Mouse (Mus musculus): ENCODE data around the gene Ppp1r36. TPM values are rescaled to one million over a fixed set of nuclear protein-coding genes. Genes with fewer than 3 reads are reported as not detected.

Ppp1r36 gene
- polyA plus RNA-seq, 1 experiment from 2014 or later, result 2.1 TPM

- peaks cover 41% of the 10 kb centered on the region for H3K4me1 ChIP-seq (ENCODE audit: control insufficient read depth, insufficient read depth, low read length)
- peak overlapping the region; percentile 83 for H3K4me2 ChIP-seq (ENCODE audit: low read depth, low read length)
- H3K36me3 ChIP-seq (ENCODE audit: control insufficient read depth, insufficient read depth), result no peaks in the 10 kb centered on the region
- H3K9ac ChIP-seq (ENCODE audit: low read length), result no peak overlapping the region
- no peak overlapping the region for H3K27ac ChIP-seq (ENCODE audit: low read length)
- no peaks in the 10 kb centered on the region for H3K27me3 ChIP-seq (ENCODE audit: control insufficient read depth, insufficient read depth, low read length)
- H3K9me3 ChIP-seq (replicated peaks; ENCODE audit: control insufficient read depth, low read length), result no peaks in the 10 kb centered on the region
- no peak overlapping the region for H3K4me3 ChIP-seq (ENCODE audit: low read length)
- 80% methylated on average over 5 of the region's 7 CpGs for WGBS
- no peak for ATAC-seq (replicated peaks; ENCODE audit: extremely low read depth, insufficient read depth, low FRiP score)
Measured at GRCm38 (mm10) chr12:76372881-76373818, 44.2 kb upstream of the Ppp1r36 start.

- Histone ChIP-seq H3K4me2 (ENCODE audit: low read depth, low read length) (no peak overlapping the region), H3K9ac (ENCODE audit: low read length) (no peak overlapping the region), H3K27me3 (ENCODE audit: control insufficient read depth, insufficient read depth, low read length) (no peaks in the 10 kb centered on the region), H3K4me1 (ENCODE audit: control insufficient read depth, insufficient read depth, low read length) (peaks cover 39% of the 10 kb centered on the region), H3K27ac (ENCODE audit: low read length) (no peak overlapping the region), H3K4me3 (ENCODE audit: low read length) (no peak overlapping the region), H3K9me3 (replicated peaks; ENCODE audit: control insufficient read depth, low read length) (no peaks in the 10 kb centered on the region), H3K36me3 (ENCODE audit: control insufficient read depth, insufficient read depth) (no peaks in the 10 kb centered on the region)
- no peak for ATAC-seq (replicated peaks; ENCODE audit: extremely low read depth, insufficient read depth, low FRiP score)
- WGBS, result 63% methylated on average over 6 of the region's 6 CpGs
Measured at GRCm38 (mm10) chr12:76373991-76374390, 43.3 kb upstream of the Ppp1r36 start.

DNA sequence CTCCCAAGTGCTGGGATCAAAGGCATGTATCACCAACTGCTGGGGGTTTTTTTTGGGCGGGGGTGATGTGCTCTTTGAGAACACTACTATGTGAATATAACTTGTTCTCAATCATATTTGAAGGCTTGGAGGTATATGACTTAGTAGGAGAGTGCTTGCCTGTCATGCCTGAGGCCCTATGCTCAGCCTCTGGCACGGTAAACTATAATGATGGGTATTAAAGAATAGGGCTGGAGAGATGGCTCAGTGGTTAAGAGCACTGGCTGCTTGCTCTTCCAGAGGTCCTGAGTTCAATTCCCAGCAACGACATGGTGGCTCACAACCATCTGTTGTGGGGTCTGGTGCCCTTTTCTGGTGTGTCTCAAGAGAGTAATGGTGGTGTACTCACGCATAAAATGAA, 42.4 kb upstream of the Ppp1r36 start:
- no peaks in the 10 kb centered on the region for H3K27me3 ChIP-seq (ENCODE audit: control insufficient read depth, insufficient read depth, low read length)
- H3K4me1 ChIP-seq (ENCODE audit: control insufficient read depth, insufficient read depth, low read length), result peaks cover 41% of the 10 kb centered on the region
- no peak overlapping the region for H3K4me3 ChIP-seq (ENCODE audit: low read length)
- no peak for ATAC-seq (replicated peaks; ENCODE audit: extremely low read depth, insufficient read depth, low FRiP score)
- H3K36me3 ChIP-seq (ENCODE audit: control insufficient read depth, insufficient read depth), result no peaks in the 10 kb centered on the region
- WGBS, result 70% methylated on average over 4 of the region's 4 CpGs
- H3K27ac ChIP-seq (ENCODE audit: low read length), result no peak overlapping the region
- no peaks in the 10 kb centered on the region for H3K9me3 ChIP-seq (replicated peaks; ENCODE audit: control insufficient read depth, low read length)
- H3K9ac ChIP-seq (ENCODE audit: low read length), result no peak overlapping the region
- no peak overlapping the region for H3K4me2 ChIP-seq (ENCODE audit: low read depth, low read length)

GRCm38 (mm10) chr12:76375506-76375905, 41.8 kb upstream of the Ppp1r36 start:
- Histone ChIP-seq H3K36me3 (ENCODE audit: control insufficient read depth, insufficient read depth) (no peaks in the 10 kb centered on the region), H3K4me3 (ENCODE audit: low read length) (no peak overlapping the region), H3K4me2 (ENCODE audit: low read depth, low read length) (no peak overlapping the region), H3K9ac (ENCODE audit: low read length) (no peak overlapping the region), H3K9me3 (replicated peaks; ENCODE audit: control insufficient read depth, low read length) (no peaks in the 10 kb centered on the region), H3K4me1 (ENCODE audit: control insufficient read depth, insufficient read depth, low read length) (peaks cover 45% of the 10 kb centered on the region), H3K27ac (ENCODE audit: low read length) (0 out of 2 replicates have a peak overlapping the region, but pooled peaks have one; percentile 43), H3K27me3 (ENCODE audit: control insufficient read depth, insufficient read depth, low read length) (no peaks in the 10 kb centered on the region)
- 51% methylated on average over 3 of the region's 3 CpGs for WGBS
- no peak for ATAC-seq (replicated peaks; ENCODE audit: extremely low read depth, insufficient read depth, low FRiP score)

DNA sequence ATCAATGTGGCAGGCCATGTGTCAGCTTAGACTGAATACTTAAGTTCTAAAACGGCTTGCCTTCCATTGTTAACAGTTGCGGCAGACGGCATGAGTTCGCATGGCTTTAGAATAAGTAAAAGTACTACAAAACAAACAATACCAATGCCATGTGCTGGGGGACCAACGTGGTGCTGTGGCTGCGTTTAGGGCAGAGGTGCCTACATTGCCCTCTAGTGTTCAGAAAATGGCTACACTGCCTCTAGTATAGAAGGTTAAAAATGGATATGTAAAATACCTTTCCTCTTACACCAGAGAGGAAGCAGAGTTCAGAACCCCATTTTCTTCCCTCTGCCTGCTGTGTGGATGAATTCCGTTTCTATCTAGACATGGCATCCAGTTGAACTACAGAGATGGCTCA, 40.7 kb upstream of the Ppp1r36 start:
- H3K27me3 ChIP-seq (ENCODE audit: control insufficient read depth, insufficient read depth, low read length), result no peaks in the 10 kb centered on the region

GRCm38 (mm10) chr12:76377059-76377458, 40.3 kb upstream of the Ppp1r36 start:
- Histone ChIP-seq H3K4me2 (ENCODE audit: low read depth, low read length) (no peak overlapping the region), H3K4me1 (ENCODE audit: control insufficient read depth, insufficient read depth, low read length) (peaks cover 40% of the 10 kb centered on the region), H3K27ac (ENCODE audit: low read length) (no peak overlapping the region), H3K9ac (ENCODE audit: low read length) (no peak overlapping the region), H3K9me3 (replicated peaks; ENCODE audit: control insufficient read depth, low read length) (no peaks in the 10 kb centered on the region), H3K27me3 (ENCODE audit: control insufficient read depth, insufficient read depth, low read length) (no peaks in the 10 kb centered on the region), H3K4me3 (ENCODE audit: low read length) (no peak overlapping the region), H3K36me3 (ENCODE audit: control insufficient read depth, insufficient read depth) (peaks cover 3% of the 10 kb centered on the region; the same call in 1 of the 2 replicates)
- 92% methylated on average over 6 of the region's 6 CpGs for WGBS
- no peak for ATAC-seq (replicated peaks; ENCODE audit: extremely low read depth, insufficient read depth, low FRiP score)

More for the DNA sequence above, 40.7 kb upstream of the Ppp1r36 start:
- H3K4me3 ChIP-seq (ENCODE audit: low read length), result no peak overlapping the region
- H3K9ac ChIP-seq (ENCODE audit: low read length), result no peak overlapping the region
- H3K36me3 ChIP-seq (ENCODE audit: control insufficient read depth, insufficient read depth), result peaks cover 1% of the 10 kb centered on the region; the same call in 1 of the 2 replicates
- no peaks in the 10 kb centered on the region for H3K9me3 ChIP-seq (replicated peaks; ENCODE audit: control insufficient read depth, low read length)
- 51% methylated on average over 7 of the region's 7 CpGs for WGBS
- no peak overlapping the region for H3K27ac ChIP-seq (ENCODE audit: low read length)
- ATAC-seq (replicated peaks; ENCODE audit: extremely low read depth, insufficient read depth, low FRiP score), result no peak
- H3K4me2 ChIP-seq (ENCODE audit: low read depth, low read length), result no peak overlapping the region
- H3K4me1 ChIP-seq (ENCODE audit: control insufficient read depth, insufficient read depth, low read length), result peaks cover 44% of the 10 kb centered on the region

DNA sequence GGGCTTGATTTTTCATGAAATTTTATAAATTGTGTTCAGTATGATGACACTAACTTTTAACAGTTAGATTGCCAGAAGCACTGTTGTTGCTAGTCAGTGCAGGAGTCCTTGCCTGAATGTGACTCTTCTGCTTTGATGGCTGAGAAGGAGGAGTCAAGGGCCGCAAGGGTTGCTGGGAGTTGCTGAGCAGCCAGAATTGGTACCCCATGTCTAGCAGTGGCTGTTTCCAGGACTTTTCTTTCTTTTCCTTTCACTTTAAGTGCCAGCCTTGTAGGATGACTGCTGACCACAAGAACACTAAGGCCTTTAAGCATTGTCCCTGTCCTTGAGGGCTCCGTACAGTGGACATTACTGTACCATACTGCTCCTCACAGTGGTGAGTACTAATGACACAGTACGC, 39.6 kb upstream of the Ppp1r36 start:
- no peaks in the 10 kb centered on the region for H3K27me3 ChIP-seq (ENCODE audit: control insufficient read depth, insufficient read depth, low read length)
- peaks cover 33% of the 10 kb centered on the region for H3K4me1 ChIP-seq (ENCODE audit: control insufficient read depth, insufficient read depth, low read length)
- H3K4me3 ChIP-seq (ENCODE audit: low read length), result no peak overlapping the region
- peaks cover 3% of the 10 kb centered on the region; the same call in 1 of the 2 replicates for H3K36me3 ChIP-seq (ENCODE audit: control insufficient read depth, insufficient read depth)
- 0 out of 2 replicates have a peak, but pooled peaks have one; percentile 29 for ATAC-seq (replicated peaks; ENCODE audit: extremely low read depth, insufficient read depth, low FRiP score)
- 89% methylated on average over 3 of the region's 3 CpGs for WGBS
- no peak overlapping the region for H3K4me2 ChIP-seq (ENCODE audit: low read depth, low read length)
- no peak overlapping the region for H3K9ac ChIP-seq (ENCODE audit: low read length)
- H3K27ac ChIP-seq (ENCODE audit: low read length), result 0 out of 2 replicates have a peak overlapping the region, but pooled peaks have one; percentile 47
- no peaks in the 10 kb centered on the region for H3K9me3 ChIP-seq (replicated peaks; ENCODE audit: control insufficient read depth, low read length)

DNA sequence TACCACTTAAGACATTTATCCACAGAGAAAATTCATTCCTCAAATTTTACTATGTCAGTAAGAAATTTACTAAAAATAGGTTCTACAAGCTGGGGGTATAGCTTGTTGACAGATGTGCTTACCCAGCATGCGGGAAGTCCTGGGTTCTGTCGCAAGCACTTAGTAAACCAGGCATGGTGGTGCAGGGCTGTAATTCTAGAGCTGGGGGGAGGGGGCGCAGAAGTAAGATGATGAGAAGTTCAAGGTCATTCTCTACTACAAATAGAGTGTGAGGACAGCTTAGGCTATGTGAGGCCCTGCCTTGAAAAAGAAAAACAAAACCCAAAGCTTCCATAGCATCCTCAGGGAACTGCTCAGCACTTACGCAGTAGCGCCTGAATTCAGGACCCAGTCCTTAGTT, 38.8 kb upstream of the Ppp1r36 start:
- peaks cover 29% of the 10 kb centered on the region for H3K4me1 ChIP-seq (ENCODE audit: control insufficient read depth, insufficient read depth, low read length)
- 56% methylated on average over 5 of the region's 5 CpGs for WGBS
- no peak for ATAC-seq (replicated peaks; ENCODE audit: extremely low read depth, insufficient read depth, low FRiP score)

GRCm38 (mm10) chr12:76380151-76380550, 37.2 kb upstream of the Ppp1r36 start:
- Histone ChIP-seq H3K4me3 (ENCODE audit: low read length) (no peak overlapping the region), H3K9me3 (replicated peaks; ENCODE audit: control insufficient read depth, low read length) (no peaks in the 10 kb centered on the region), H3K4me1 (ENCODE audit: control insufficient read depth, insufficient read depth, low read length) (peaks cover 20% of the 10 kb centered on the region), H3K4me2 (ENCODE audit: low read depth, low read length) (no peak overlapping the region), H3K36me3 (ENCODE audit: control insufficient read depth, insufficient read depth) (peaks cover 5% of the 10 kb centered on the region; the same call in 1 of the 2 replicates), H3K27ac (ENCODE audit: low read length) (no peak overlapping the region), H3K9ac (ENCODE audit: low read length) (no peak overlapping the region), H3K27me3 (ENCODE audit: control insufficient read depth, insufficient read depth, low read length) (no peaks in the 10 kb centered on the region)
- 51% methylated on average over 7 of the region's 7 CpGs for WGBS
- ATAC-seq (replicated peaks; ENCODE audit: extremely low read depth, insufficient read depth, low FRiP score), result no peak

More for the DNA sequence above, 38.8 kb upstream of the Ppp1r36 start:
- Histone ChIP-seq H3K27ac (ENCODE audit: low read length) (peak overlapping the region; percentile 69; the same call in 1 of the 2 replicates), H3K36me3 (ENCODE audit: control insufficient read depth, insufficient read depth) (peaks cover 3% of the 10 kb centered on the region; the same call in 1 of the 2 replicates), H3K27me3 (ENCODE audit: control insufficient read depth, insufficient read depth, low read length) (no peaks in the 10 kb centered on the region), H3K4me3 (ENCODE audit: low read length) (no peak overlapping the region), H3K4me2 (ENCODE audit: low read depth, low read length) (no peak overlapping the region), H3K9me3 (replicated peaks; ENCODE audit: control insufficient read depth, low read length) (no peaks in the 10 kb centered on the region), H3K9ac (ENCODE audit: low read length) (no peak overlapping the region)

Measured in heart, embryonic 16.5 days (tissue).